In the genomic region with DNA sequence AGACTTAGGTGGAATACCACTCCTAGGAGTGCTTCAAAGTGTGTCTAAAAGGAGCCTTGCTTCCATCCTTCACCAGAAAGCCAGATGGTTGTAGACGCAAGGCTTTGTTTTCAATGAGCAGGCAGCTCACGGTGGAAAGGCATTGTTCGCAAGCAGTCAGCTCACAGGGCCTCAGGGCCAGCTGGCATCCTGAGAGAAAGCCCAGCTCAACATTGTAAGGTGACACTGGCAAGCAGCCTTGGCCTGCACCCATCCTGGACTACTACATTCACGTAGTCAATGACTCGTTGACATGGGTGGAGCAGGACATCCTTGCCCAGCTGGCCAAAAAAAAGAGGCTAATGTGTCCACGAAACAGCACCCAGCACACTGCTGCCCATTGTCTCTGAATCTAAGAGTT, we compare ENCODE assay signal across 12 mouse cellular contexts.
DNase-seq lines count a peak whose midpoint lies in the region; ATAC-seq and TF ChIP-seq lines count a peak whose summit lies in the region.
"Had no signal": no experiment of that assay in that cellular context is flagged by ENCODE, and none has a peak within 500 bp of the region (broad histone marks: within the 10 kb centered on the region; RNA-seq: fewer than 3 reads in every experiment).

No protein-coding gene starts in this region.

- no peak overlapping the region for H3K9ac ChIP-seq in hindbrain, embryonic 14.5 days
- H3K9ac ChIP-seq in hindbrain, embryonic 13.5 days: no peak overlapping the region
- H3K9ac ChIP-seq in liver, postnatal 0 days (replicated peaks): no peak overlapping the region
- H3K9ac ChIP-seq: embryonic facial prominence, embryonic 13.5 days; liver, embryonic 13.5 days had no signal

- DNase-seq in cerebellum, adult 11 months: peak; percentile 47
- DNase-seq in hindbrain, embryonic 10.5 days (ENCODE audit: low spot score): peak; percentile 24
- no peak for DNase-seq in hindbrain, embryonic 14.5 days (ENCODE audit: low spot score)
- DNase-seq in cerebellum, adult 9-10 months: peak; percentile 62
- DNase-seq in adrenal gland, adult 2 months: no peak
- no peak for DNase-seq in liver, postnatal 0 days
- DNase-seq: liver, embryonic 13.5 days had no signal

- H3K9me3 ChIP-seq in hindbrain, embryonic 10.5 days: no peaks in the 10 kb centered on the region
- no peaks in the 10 kb centered on the region for H3K9me3 ChIP-seq in hindbrain, embryonic 14.5 days (ENCODE audit: control insufficient read depth, low read length)
- H3K9me3 ChIP-seq in hindbrain, embryonic 13.5 days: no peaks in the 10 kb centered on the region
- no peaks in the 10 kb centered on the region for H3K9me3 ChIP-seq in liver, postnatal 0 days (ENCODE audit: low read length)
- H3K9me3 ChIP-seq: embryonic facial prominence, embryonic 13.5 days; liver, embryonic 13.5 days had no signal

- no peaks in the 10 kb centered on the region for H3K36me3 ChIP-seq in hindbrain, embryonic 10.5 days
- no peaks in the 10 kb centered on the region for H3K36me3 ChIP-seq in hindbrain, embryonic 14.5 days (replicated peaks; ENCODE audit: control insufficient read depth, insufficient read depth)
- H3K36me3 ChIP-seq in hindbrain, embryonic 13.5 days: no peaks in the 10 kb centered on the region
- H3K36me3 ChIP-seq in liver, postnatal 0 days (replicated peaks; ENCODE audit: insufficient read depth, low read length): no peaks in the 10 kb centered on the region
- H3K36me3 ChIP-seq: embryonic facial prominence, embryonic 13.5 days; liver, embryonic 13.5 days had no signal

- WGBS in hindbrain, embryonic 10.5 days: 62% methylated on average over 6 of the region's 6 CpGs
- WGBS in hindbrain, embryonic 14.5 days: 43% methylated on average over 6 of the region's 6 CpGs
- WGBS in hindbrain, embryonic 13.5 days: 47% methylated on average over 6 of the region's 6 CpGs
- 78% methylated on average over 6 of the region's 6 CpGs for WGBS in liver, postnatal 0 days (ENCODE audit: insufficient replicate concordance)

- H3K4me1 ChIP-seq in hindbrain, embryonic 10.5 days (replicated peaks): peaks cover 18% of the 10 kb centered on the region
- no peaks in the 10 kb centered on the region for H3K4me1 ChIP-seq in hindbrain, embryonic 14.5 days (replicated peaks; ENCODE audit: control insufficient read depth, insufficient read depth, low read length)
- peaks cover 6% of the 10 kb centered on the region for H3K4me1 ChIP-seq in hindbrain, embryonic 13.5 days (replicated peaks)
- H3K4me1 ChIP-seq in liver, postnatal 0 days (ENCODE audit: insufficient read depth): no peaks in the 10 kb centered on the region
- H3K4me1 ChIP-seq: liver, embryonic 13.5 days had no signal

- peak overlapping the region; percentile 73 for H3K27ac ChIP-seq in hindbrain, embryonic 10.5 days
- H3K27ac ChIP-seq in hindbrain, embryonic 14.5 days: no peak overlapping the region
- H3K27ac ChIP-seq in hindbrain, embryonic 13.5 days: 0 out of 2 replicates have a peak overlapping the region, but pooled peaks have one; percentile 0
- no peak overlapping the region for H3K27ac ChIP-seq in liver, postnatal 0 days (ENCODE audit: low read depth)
- H3K27ac ChIP-seq: embryonic facial prominence, embryonic 13.5 days; kidney, postnatal 0 days; left cerebral cortex, adult 2 months; liver, embryonic 13.5 days had no signal

- no peak overlapping the region for H3K4me2 ChIP-seq in hindbrain, embryonic 14.5 days (replicated peaks)
- H3K4me2 ChIP-seq in hindbrain, embryonic 13.5 days: no peak overlapping the region
- H3K4me2 ChIP-seq in liver, postnatal 0 days (ENCODE audit: low read depth, low read length): no peak overlapping the region
- H3K4me2 ChIP-seq: embryonic facial prominence, embryonic 13.5 days; liver, embryonic 13.5 days had no signal

- H3K4me3 ChIP-seq in hindbrain, embryonic 10.5 days: no peak overlapping the region
- no peak overlapping the region for H3K4me3 ChIP-seq in hindbrain, embryonic 14.5 days (replicated peaks; ENCODE audit: low read length)
- H3K4me3 ChIP-seq in hindbrain, embryonic 13.5 days: no peak overlapping the region
- H3K4me3 ChIP-seq in liver, postnatal 0 days (ENCODE audit: low read depth, low read length): no peak overlapping the region
- H3K4me3 ChIP-seq: embryonic facial prominence, embryonic 13.5 days; left cerebral cortex, adult 2 months; liver, embryonic 13.5 days had no signal

- TF ChIP-seq EP300 in liver, postnatal 0 days (IDR thresholded peaks at IDR 0.05; ENCODE audit: low read depth): no peak

- no peaks in the 10 kb centered on the region for H3K27me3 ChIP-seq in hindbrain, embryonic 10.5 days (ENCODE audit: insufficient read depth, poor library complexity, severe bottlenecking)
- H3K27me3 ChIP-seq in hindbrain, embryonic 14.5 days (ENCODE audit: control insufficient read depth, insufficient read depth, low read length): no peaks in the 10 kb centered on the region
- no peaks in the 10 kb centered on the region for H3K27me3 ChIP-seq in hindbrain, embryonic 13.5 days
- no peaks in the 10 kb centered on the region for H3K27me3 ChIP-seq in liver, postnatal 0 days (ENCODE audit: insufficient read depth, low read length)
- H3K27me3 ChIP-seq: embryonic facial prominence, embryonic 13.5 days; liver, embryonic 13.5 days had no signal

- ATAC-seq in cerebellum, adult (ENCODE audit: insufficient number of reproducible peaks, low FRiP score, low TSS enrichment): no peak
- ATAC-seq in hindbrain, embryonic 14.5 days (ENCODE audit: low FRiP score): no peak
- no peak for ATAC-seq in hindbrain, embryonic 13.5 days (ENCODE audit: low FRiP score)
- no peak for ATAC-seq in liver, postnatal 0 days

- no peak for TF ChIP-seq CTCF in liver, postnatal 0 days (IDR thresholded peaks at IDR 0.05; ENCODE audit: low read depth)

Comparison
In these comparisons a context has a peak if more than half of its experiments do, and no peak if none do; other contexts are left out.
1. DNase-seq: peak in cerebellum, adult 11 months (single experiment), hindbrain, embryonic 10.5 days (single experiment) and cerebellum, adult 9-10 months (single experiment); none in hindbrain, embryonic 14.5 days (single experiment), adrenal gland, adult 2 months (single experiment) and liver, postnatal 0 days (single experiment).
2. H3K27ac ChIP-seq: peak in hindbrain, embryonic 10.5 days (single experiment) and hindbrain, embryonic 13.5 days (single experiment); none in hindbrain, embryonic 14.5 days (single experiment) and liver, postnatal 0 days (single experiment).